8 mouse cellular contexts compared by ENCODE assay signal in the genomic region with DNA sequence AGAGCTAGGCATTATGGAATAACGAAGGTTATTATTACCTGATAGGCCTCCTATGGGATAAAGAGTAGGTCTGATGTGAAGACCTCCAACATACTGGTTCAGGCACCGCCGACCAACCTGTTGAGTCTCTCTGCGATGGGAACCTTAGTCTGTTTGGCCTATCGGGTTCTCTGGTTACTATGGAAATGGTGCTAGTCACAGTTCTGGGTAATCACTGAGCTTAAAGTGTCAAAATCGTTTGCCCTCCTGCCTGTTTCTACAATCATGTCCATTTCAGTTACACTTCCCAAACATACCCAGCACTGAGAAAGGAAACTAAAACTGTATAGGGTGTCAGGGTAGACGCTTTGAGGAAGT. TPM values are rescaled to one million over a fixed set of nuclear protein-coding genes. Genes with fewer than 3 reads are reported as not detected.
DNase-seq lines count a peak whose midpoint lies in the region; ATAC-seq and TF ChIP-seq lines count a peak whose summit lies in the region.

No protein-coding gene starts in this region.

- H3K27me3 ChIP-seq in lung, postnatal 0 days (replicated peaks; ENCODE audit: insufficient read depth, low read length): no peaks in the 10 kb centered on the region
- H3K27me3 ChIP-seq in forebrain, embryonic 13.5 days: no peaks in the 10 kb centered on the region
- H3K27me3 ChIP-seq in liver, embryonic 12.5 days (replicated peaks): no peaks in the 10 kb centered on the region
- no peaks in the 10 kb centered on the region for H3K27me3 ChIP-seq in stomach, embryonic 16.5 days (ENCODE audit: control insufficient read depth, insufficient read depth, low read length)

- no peaks in the 10 kb centered on the region for H3K36me3 ChIP-seq in lung, postnatal 0 days (ENCODE audit: insufficient read depth, low read length)
- peaks cover 17% of the 10 kb centered on the region; the same call in 1 of the 2 replicates for H3K36me3 ChIP-seq in forebrain, embryonic 13.5 days (ENCODE audit: poor library complexity, severe bottlenecking)
- H3K36me3 ChIP-seq in liver, embryonic 12.5 days: peaks cover 24% of the 10 kb centered on the region
- H3K36me3 ChIP-seq in stomach, embryonic 16.5 days (ENCODE audit: control insufficient read depth, insufficient read depth, low read length): 0 out of 2 replicates have a peak, but pooled peaks cover 2% of the 10 kb centered on the region

- H3K9me3 ChIP-seq in lung, postnatal 0 days (ENCODE audit: low read length): no peaks in the 10 kb centered on the region
- H3K9me3 ChIP-seq in forebrain, embryonic 13.5 days (replicated peaks): no peaks in the 10 kb centered on the region
- H3K9me3 ChIP-seq in liver, embryonic 12.5 days (replicated peaks): no peaks in the 10 kb centered on the region
- H3K9me3 ChIP-seq in stomach, embryonic 16.5 days (replicated peaks; ENCODE audit: control insufficient read depth, low read length): no peaks in the 10 kb centered on the region

- H3K9ac ChIP-seq in lung, postnatal 0 days (replicated peaks; ENCODE audit: low read depth): no peak overlapping the region
- 0 out of 2 replicates have a peak overlapping the region, but pooled peaks have one; percentile 46 for H3K9ac ChIP-seq in forebrain, embryonic 13.5 days
- H3K9ac ChIP-seq in liver, embryonic 12.5 days: peak overlapping the region; percentile 61
- peak overlapping the region; percentile 66 for H3K9ac ChIP-seq in stomach, embryonic 16.5 days (ENCODE audit: low read length)

- peak; percentile 31 for DNase-seq in cerebellum, adult 11-12 months
- DNase-seq in cerebellum, adult 8-10 months: no peak
- no peak for DNase-seq in lung, postnatal 0 days (ENCODE audit: low spot score)
- no peak for DNase-seq in lung, postnatal 10 days
- DNase-seq in Muller cell, postnatal 12 days (ENCODE audit: inconsistent ontology term): no peak

- ATAC-seq in lung, postnatal 0 days: no peak
- ATAC-seq in forebrain, embryonic 13.5 days: peak; percentile 4; the same call in 1 of the 2 replicates
- ATAC-seq in liver, embryonic 12.5 days: no peak
- no peak for ATAC-seq in stomach, embryonic 16.5 days (ENCODE audit: insufficient read depth, low FRiP score)

- peak overlapping the region; percentile 40 for H3K4me2 ChIP-seq in lung, postnatal 0 days (replicated peaks; ENCODE audit: low read depth, low read length)
- peak overlapping the region; percentile 51 for H3K4me2 ChIP-seq in forebrain, embryonic 13.5 days
- H3K4me2 ChIP-seq in liver, embryonic 12.5 days: peak overlapping the region; percentile 67
- peak overlapping the region; percentile 44 for H3K4me2 ChIP-seq in stomach, embryonic 16.5 days (ENCODE audit: low read depth, low read length)

- no peak for TF ChIP-seq CTCF in lung, postnatal 0 days (IDR thresholded peaks at IDR 0.05)

- TF ChIP-seq EP300 in lung, postnatal 0 days (IDR thresholded peaks at IDR 0.05): no peak

- 22% methylated on average over 7 of the region's 7 CpGs for WGBS in lung, postnatal 0 days
- WGBS in forebrain, embryonic 13.5 days: 19% methylated on average over 7 of the region's 7 CpGs
- 24% methylated on average over 7 of the region's 7 CpGs for WGBS in liver, embryonic 12.5 days (ENCODE audit: insufficient replicate concordance)
- WGBS in stomach, embryonic 16.5 days: 26% methylated on average over 7 of the region's 7 CpGs

- peak overlapping the region; percentile 61 for H3K4me3 ChIP-seq in lung, postnatal 0 days (ENCODE audit: low read depth, low read length)
- H3K4me3 ChIP-seq in forebrain, embryonic 13.5 days: peak overlapping the region; percentile 65
- peak overlapping the region; percentile 74 for H3K4me3 ChIP-seq in liver, embryonic 12.5 days
- H3K4me3 ChIP-seq in stomach, embryonic 16.5 days (replicated peaks; ENCODE audit: low read length): peak overlapping the region; percentile 45

- H3K27ac ChIP-seq in lung, postnatal 0 days (ENCODE audit: low read length): peak overlapping the region; percentile 94
- H3K27ac ChIP-seq in forebrain, embryonic 13.5 days: peak overlapping the region; percentile 90
- H3K27ac ChIP-seq in liver, embryonic 12.5 days: peak overlapping the region; percentile 90
- peak overlapping the region; percentile 96 for H3K27ac ChIP-seq in stomach, embryonic 16.5 days (ENCODE audit: low read length)

- no peaks in the 10 kb centered on the region for H3K4me1 ChIP-seq in lung, postnatal 0 days (ENCODE audit: insufficient read depth, low read depth, low read length)
- H3K4me1 ChIP-seq in forebrain, embryonic 13.5 days: peaks cover 18% of the 10 kb centered on the region
- peaks cover 21% of the 10 kb centered on the region for H3K4me1 ChIP-seq in liver, embryonic 12.5 days
- no peaks in the 10 kb centered on the region; the same call in 1 of the 2 replicates for H3K4me1 ChIP-seq in stomach, embryonic 16.5 days (ENCODE audit: control insufficient read depth, insufficient read depth, low read length)

RNA-seq across cellular contexts. Expression of gene Nono, which starts 0.4 kb away (rescaled TPM):
- 117 and 131 TPM in 2 replicates for polyA plus RNA-seq in lung, postnatal 0 days (2015; fragmentation: Nextera tagmentation; extraction: Ambion mirVana)
- polyA plus RNA-seq in forebrain, embryonic 13.5 days (2015; fragmentation: Nextera tagmentation; extraction: Ambion mirVana): 558 and 566 TPM in 2 replicates
- 193 and 200 TPM in 2 replicates for polyA plus RNA-seq in liver, embryonic 12.5 days (2016; fragmentation: Nextera tagmentation; extraction: Ambion mirVana)
- 315 and 321 TPM in 2 replicates for polyA plus RNA-seq in stomach, embryonic 16.5 days (2015; fragmentation: Nextera tagmentation; extraction: Ambion mirVana)

RNA-seq across cellular contexts. Expression of gene Zmym3, which starts 8.1 kb away (rescaled TPM):
- 12.7 and 14.3 TPM in 2 replicates for polyA plus RNA-seq in lung, postnatal 0 days (2015; fragmentation: Nextera tagmentation; extraction: Ambion mirVana)
- 39.9 and 46.6 TPM in 2 replicates for polyA plus RNA-seq in forebrain, embryonic 13.5 days (2015; fragmentation: Nextera tagmentation; extraction: Ambion mirVana)
- 9.4 and 10.9 TPM in 2 replicates for polyA plus RNA-seq in liver, embryonic 12.5 days (2016; fragmentation: Nextera tagmentation; extraction: Ambion mirVana)
- 24.3 and 27.7 TPM in 2 replicates for polyA plus RNA-seq in stomach, embryonic 16.5 days (2015; fragmentation: Nextera tagmentation; extraction: Ambion mirVana)

RNA-seq across cellular contexts. Expression of gene Itgb1bp2, which starts 20.1 kb away (rescaled TPM):
- 2.3 and 3.0 TPM in 2 replicates for polyA plus RNA-seq in lung, postnatal 0 days (2015; fragmentation: Nextera tagmentation; extraction: Ambion mirVana)
- polyA plus RNA-seq in forebrain, embryonic 13.5 days (2015; fragmentation: Nextera tagmentation; extraction: Ambion mirVana): 2.8 and 3.1 TPM in 2 replicates
- 1.2 and 1.3 TPM in 2 replicates for polyA plus RNA-seq in liver, embryonic 12.5 days (2016; fragmentation: Nextera tagmentation; extraction: Ambion mirVana)
- 2.2 and 40.6 TPM in 2 replicates for polyA plus RNA-seq in stomach, embryonic 16.5 days (2015; fragmentation: Nextera tagmentation; extraction: Ambion mirVana)

RNA-seq across cellular contexts. Expression of gene Gjb1, which starts 52.6 kb away (rescaled TPM):
- 1.6 and 2.0 TPM in 2 replicates for polyA plus RNA-seq in lung, postnatal 0 days (2015; fragmentation: Nextera tagmentation; extraction: Ambion mirVana)
- polyA plus RNA-seq in forebrain, embryonic 13.5 days (2015; fragmentation: Nextera tagmentation; extraction: Ambion mirVana): 0.23 and 0.25 TPM in 2 replicates
- polyA plus RNA-seq in liver, embryonic 12.5 days (2016; fragmentation: Nextera tagmentation; extraction: Ambion mirVana): 39.3 and 40.7 TPM in 2 replicates
- 28.1 and 31.6 TPM in 2 replicates for polyA plus RNA-seq in stomach, embryonic 16.5 days (2015; fragmentation: Nextera tagmentation; extraction: Ambion mirVana)
